ENCODE assay signal across 10 mouse cellular contexts in genomic region chr10:115323295-115323694, GRCm38 (mm10). TPM values are rescaled to one million over a fixed set of nuclear protein-coding genes. Genes with fewer than 3 reads are reported as not detected.
DNase-seq lines count a peak whose midpoint lies in the region; ATAC-seq and TF ChIP-seq lines count a peak whose summit lies in the region.
"Had no signal": no experiment of that assay in that cellular context is flagged by ENCODE, and none has a peak within 500 bp of the region (broad histone marks: within the 10 kb centered on the region; RNA-seq: fewer than 3 reads in every experiment).

No protein-coding gene starts in this region.

- H3K9ac ChIP-seq in liver, embryonic 11.5 days (ENCODE audit: low read depth, low read length), result no peak overlapping the region
- H3K9ac ChIP-seq: heart, embryonic 13.5 days; stomach, embryonic 15.5 days had no signal

- no peaks in the 10 kb centered on the region for H3K27me3 ChIP-seq in Patski
- no peaks in the 10 kb centered on the region for H3K27me3 ChIP-seq in liver, embryonic 11.5 days (replicated peaks; ENCODE audit: control insufficient read depth, insufficient read depth, low read length)
- H3K27me3 ChIP-seq: heart, embryonic 13.5 days; stomach, embryonic 15.5 days had no signal

- TF ChIP-seq CTCF in Patski (IDR thresholded peaks at IDR 0.05), result peak; percentile 94

- H3K4me2 ChIP-seq in liver, embryonic 11.5 days, result no peak overlapping the region
- H3K4me2 ChIP-seq: heart, embryonic 13.5 days; stomach, embryonic 15.5 days had no signal

- WGBS in liver, embryonic 11.5 days, result 12% methylated on average over 6 of the region's 6 CpGs

- peak; percentile 81 to 85 for DNase-seq in B cell, adult 2 months
- DNase-seq in Patski (ENCODE audit: low read depth, low spot score), result no peak
- peak; percentile 78 for DNase-seq in cerebellum, adult 9-10 months
- DNase-seq in frontal cortex, postnatal 14 days (ENCODE audit: low spot score in 2 of 2), result peak; percentile 40 to 66
- DNase-seq in kidney, adult 8-10 months, result peak; percentile 71 to 72
- peak; percentile 50 for DNase-seq in liver, embryonic 11.5 days (ENCODE audit: low spot score)
- DNase-seq in ovary, postnatal 36 days (ENCODE audit: low spot score), result peak; percentile 68
- DNase-seq in thymus, postnatal 25 days, result peak; percentile 76

- CTCF ChIA-PET in Patski (lab: Charles Lee), result interaction anchor here (0.7 to 1.6 kb wide), 11 partner anchors 9 to 407 kb away, joined by 3 to 7 read pairs (median 3); partner anchors contain the start of gene Zfc3h1

- no peak overlapping the region for H3K4me3 ChIP-seq in liver, embryonic 11.5 days (ENCODE audit: low read depth, low read length)
- H3K4me3 ChIP-seq: heart, embryonic 13.5 days; stomach, embryonic 15.5 days had no signal

- POLR2A ChIA-PET in Patski (lab: Charles Lee), result no interaction called here

- H3K36me3 ChIP-seq in liver, embryonic 11.5 days (ENCODE audit: control insufficient read depth, insufficient read depth, low read length), result no peaks in the 10 kb centered on the region
- H3K36me3 ChIP-seq: heart, embryonic 13.5 days; stomach, embryonic 15.5 days had no signal

- in situ Hi-C loops in Patski (cut with MboI; ENCODE audit: low pct_unique_long_range_greater_than_20kb), result loop anchor here (5.0 kb wide), 1 partner anchor 874 kb away; no protein-coding TSS in a partner anchor

- H3K9me3 ChIP-seq in liver, embryonic 11.5 days (ENCODE audit: control insufficient read depth, low read length), result no peaks in the 10 kb centered on the region
- H3K9me3 ChIP-seq: heart, embryonic 13.5 days; stomach, embryonic 15.5 days had no signal

- no peak for ATAC-seq in Patski
- ATAC-seq in liver, embryonic 11.5 days (replicated peaks; ENCODE audit: low FRiP score), result no peak

- no peak overlapping the region for H3K27ac ChIP-seq in liver, embryonic 11.5 days (ENCODE audit: low read depth, low read length)
- H3K27ac ChIP-seq: heart, embryonic 13.5 days; stomach, embryonic 15.5 days had no signal

- no peaks in the 10 kb centered on the region for H3K4me1 ChIP-seq in liver, embryonic 11.5 days (replicated peaks; ENCODE audit: control insufficient read depth, insufficient read depth, low read length)
- H3K4me1 ChIP-seq: heart, embryonic 13.5 days; stomach, embryonic 15.5 days had no signal

RNA-seq across cellular contexts. Expression of gene Rab21, which starts 7.9 kb away (rescaled TPM):
- polyA plus RNA-seq in Patski (2021), result 58.2 TPM
- polyA plus RNA-seq in liver, embryonic 11.5 days (2014; fragmentation: Nextera tagmentation; extraction: Ambion mirVana), result 5.1 and 5.3 TPM in 2 replicates

RNA-seq across cellular contexts. Expression of gene Tmem19, which starts 39.0 kb away (rescaled TPM):
- 29.5 TPM for polyA plus RNA-seq in Patski (2021)
- 21.2 and 22.8 TPM in 2 replicates for polyA plus RNA-seq in liver, embryonic 11.5 days (2014; fragmentation: Nextera tagmentation; extraction: Ambion mirVana)
